Mouse (Mus musculus) neural tube, embryonic 11.5 days (tissue): ENCODE measurements around the gene Snai1. TPM values are rescaled to one million over a fixed set of nuclear protein-coding genes. Genes with fewer than 3 reads are reported as not detected.

ENCODE experiments used
- ATAC-seq: fragments of 200-750 bp; cut with Nextera tagmentation; 2 replicates; pipeline ENCODE4 v1.8.0; 2017; ENCODE audit warnings: moderate number of reproducible peaks, mild to moderate bottlenecking, moderate TSS enrichment, moderate library complexity; ENCODE audit not compliant: insufficient read depth, low FRiP score, low TSS enrichment
- DNase-seq: peaks from one replicate; pipeline ENCODE4 v3.0.0-alpha.2; 2015; ENCODE audit warnings: low spot score
- H3K27ac ChIP-seq: fragments of 300-500 bp; sonication (generic); 2 replicates; pipeline ENCODE4 v1.5.1; 2014; ENCODE audit warnings: low read depth, mild to moderate bottlenecking, low read length
- H3K27me3 ChIP-seq: fragments of 300-500 bp; sonication (generic); 2 replicates; pipeline ENCODE4 v1.6.1; 2014; ENCODE audit warnings: mild to moderate bottlenecking, low read length, mixed read lengths; ENCODE audit not compliant: control insufficient read depth, insufficient read depth
- H3K36me3 ChIP-seq: fragments of 300-500 bp; sonication (generic); 2 replicates; pipeline ENCODE4 v1.6.1; 2014; ENCODE audit warnings: mild to moderate bottlenecking, low read length, moderate library complexity, mixed read lengths; ENCODE audit not compliant: control insufficient read depth, insufficient read depth
- H3K4me1 ChIP-seq: fragments of 300-500 bp; sonication (generic); 2 replicates; pipeline ENCODE4 v1.6.1; 2014; ENCODE audit warnings: low read length, mixed read lengths; ENCODE audit not compliant: control insufficient read depth, insufficient read depth
- H3K4me2 ChIP-seq: fragments of 300-500 bp; sonication (generic); 2 replicates; pipeline ENCODE4 v1.6.1; 2014; ENCODE audit warnings: low read depth, mild to moderate bottlenecking, moderate library complexity
- H3K4me3 ChIP-seq: fragments of 300-500 bp; sonication (generic); 2 replicates; pipeline ENCODE4 v1.5.1; 2014; ENCODE audit warnings: low read depth, low read length
- H3K9ac ChIP-seq: fragments of 300-500 bp; sonication (generic); 2 replicates; pipeline ENCODE4 v1.6.1; 2014; ENCODE audit warnings: mild to moderate bottlenecking, low read length
- H3K9me3 ChIP-seq: fragments of 300-500 bp; sonication (generic); 2 replicates; pipeline ENCODE4 v1.6.1; 2016; ENCODE audit warnings: low read length; ENCODE audit not compliant: control insufficient read depth
- WGBS: fragments of 180-500 bp; shearing (Covaris S2); extraction: QIAGEN DNeasy Blood & Tissue Kit; methylation state at CpG from one replicate; pipeline ENCODE4 v1.1.7; 2014; 5-methylcytosine and 5-hydroxymethylcytosine counted together
- polyA plus RNA-seq: library from polyadenylated mRNA; unstranded; fragments of >200 nt; fragmentation: Nextera tagmentation; extraction: Ambion mirVana; gene quantifications from 2 replicates; pipeline ENCODE4 v1.2.1, GENCODE M21; 2014

Gene Snai1
- 32.3 and 39.7 TPM in 2 replicates for polyA plus RNA-seq

GRCm38 (mm10) chr2:167537476-167538297 is at the start of gene Snai1:
Gene Snai1, plus strand, starts transcription at chr2:167538195.
- H3K27ac ChIP-seq = no peak within 1 kb of the TSS
- H3K27me3 ChIP-seq = peaks cover 24% of the 10 kb centered on the region
- peaks cover 37% of the 10 kb centered on the region for H3K4me1 ChIP-seq
- H3K36me3 ChIP-seq = no peaks in the 10 kb centered on the region
- H3K9ac ChIP-seq = peak within 1 kb of the TSS; percentile 53
- DNase-seq (peak; percentile 97), ATAC-seq (peak; percentile 95)
- peak within 1 kb of the TSS; percentile 38 for H3K4me3 ChIP-seq
- H3K9me3 ChIP-seq = no peaks in the 10 kb centered on the region
- H3K4me2 ChIP-seq = peak within 1 kb of the TSS; percentile 48
- WGBS = 2% methylated on average over 56 of the region's 58 CpGs

GRCm38 (mm10) chr2:167490813-167491525 is 47.0 kb upstream of the Snai1 start:
- H3K9ac ChIP-seq = no peak overlapping the region; the same call in 1 of the 2 replicates
- H3K27me3 ChIP-seq = no peaks in the 10 kb centered on the region
- no peaks in the 10 kb centered on the region for H3K9me3 ChIP-seq
- peak overlapping the region; percentile 93 for H3K4me2 ChIP-seq
- DNase-seq (no peak), ATAC-seq (no peak)
- peak overlapping the region; percentile 100; the same call in 1 of the 2 replicates for H3K4me3 ChIP-seq
- H3K27ac ChIP-seq = no peak overlapping the region
- H3K4me1 ChIP-seq = peaks cover 8% of the 10 kb centered on the region
- no peaks in the 10 kb centered on the region for H3K36me3 ChIP-seq
- 79% methylated on average over 4 of the region's 4 CpGs for WGBS

- Histone ChIP-seq H3K4me2 (peak within 1 kb of the TSS; percentile 93), H3K9me3 (no peaks in the 10 kb centered on the region), H3K9ac (peak within 1 kb of the TSS; percentile 92), H3K27me3 (no peaks in the 10 kb centered on the region), H3K36me3 (no peaks in the 10 kb centered on the region), H3K4me3 (peak within 1 kb of the TSS; percentile 100), H3K27ac (peak within 1 kb of the TSS; percentile 93), H3K4me1 (peaks cover 8% of the 10 kb centered on the region)
- DNase-seq (no peak), ATAC-seq (peak; percentile 56)
- 4% methylated on average over 46 of the region's 52 CpGs for WGBS
Observed at GRCm38 (mm10) chr2:167491757-167492708, 46.0 kb upstream of the Snai1 start, which contains the start of gene Rnf114. Gene Rnf114, plus strand, starts transcription at chr2:167492645.

GRCm38 (mm10) chr2:167492713-167493636 is 45.0 kb upstream of the Snai1 start, which contains the start of gene Spata2:
Gene Spata2, minus strand, starts transcription at chr2:167492887.
- peak within 1 kb of the TSS; percentile 92 for H3K9ac ChIP-seq
- H3K27me3 ChIP-seq = no peaks in the 10 kb centered on the region
- H3K4me2 ChIP-seq = peak within 1 kb of the TSS; percentile 93
- peak; percentile 83 for ATAC-seq
- no peaks in the 10 kb centered on the region for H3K9me3 ChIP-seq
- peak within 1 kb of the TSS; percentile 100 for H3K4me3 ChIP-seq
- H3K36me3 ChIP-seq = no peaks in the 10 kb centered on the region
- H3K4me1 ChIP-seq = peaks cover 8% of the 10 kb centered on the region
- 2% methylated on average over 63 of the region's 63 CpGs for WGBS
- H3K27ac ChIP-seq = peak within 1 kb of the TSS; percentile 93
- DNase-seq = peak; percentile 91

GRCm38 (mm10) chr2:167496437-167496836 is 41.6 kb upstream of the Snai1 start:
- Histone ChIP-seq H3K36me3 (no peaks in the 10 kb centered on the region), H3K9me3 (no peaks in the 10 kb centered on the region), H3K4me3 (no peak overlapping the region), H3K4me1 (peaks cover 6% of the 10 kb centered on the region), H3K4me2 (no peak overlapping the region), H3K27ac (no peak overlapping the region), H3K9ac (no peak overlapping the region), H3K27me3 (no peaks in the 10 kb centered on the region)
- 82% methylated on average over 7 of the region's 7 CpGs for WGBS
- DNase-seq = no peak
- no peak for ATAC-seq

- H3K9ac ChIP-seq = no peak overlapping the region
- H3K27me3 ChIP-seq = no peaks in the 10 kb centered on the region
- H3K4me3 ChIP-seq = no peak overlapping the region
- ATAC-seq (no peak), DNase-seq (no peak)
- no peaks in the 10 kb centered on the region for H3K36me3 ChIP-seq
- H3K27ac ChIP-seq = no peak overlapping the region
- no peaks in the 10 kb centered on the region; the same call in 1 of the 2 replicates for H3K4me1 ChIP-seq
- 74% methylated on average over 4 of the region's 5 CpGs for WGBS
- H3K4me2 ChIP-seq = no peak overlapping the region
- no peaks in the 10 kb centered on the region for H3K9me3 ChIP-seq
Observed at GRCm38 (mm10) chr2:167497272-167497671, 40.7 kb upstream of the Snai1 start.

GRCm38 (mm10) chr2:167502554-167503252 is 35.3 kb upstream of the Snai1 start:
- no peak overlapping the region for H3K9ac ChIP-seq

More at GRCm38 (mm10) chr2:167502554-167503252, 35.3 kb upstream of the Snai1 start:
- ATAC-seq (no peak; the same call in 1 of the 2 replicates), DNase-seq (no peak)
- Histone ChIP-seq H3K27ac (no peak overlapping the region), H3K36me3 (no peaks in the 10 kb centered on the region; the same call in 1 of the 2 replicates), H3K27me3 (no peaks in the 10 kb centered on the region), H3K4me2 (peak overlapping the region; percentile 60), H3K9me3 (no peaks in the 10 kb centered on the region), H3K4me3 (peak overlapping the region; percentile 72), H3K4me1 (peaks cover 6% of the 10 kb centered on the region; the same call in 1 of the 2 replicates)
- 50% methylated on average over 13 of the region's 13 CpGs for WGBS
